Mouse (Mus musculus) forebrain, postnatal 0 days (tissue): ENCODE measurements around the gene Klhdc7a. TPM values are rescaled to one million over a fixed set of nuclear protein-coding genes. Genes with fewer than 3 reads are reported as not detected.

ENCODE experiments used
- ATAC-seq: fragments of 200-750 bp; cut with Nextera tagmentation; 2 replicates; pipeline ENCODE4 v1.8.0; 2017; ENCODE audit warnings: mild to moderate bottlenecking, moderate library complexity
- DNase-seq: peaks from one replicate; pipeline ENCODE4 v3.0.0-alpha.2; 2015
- H3K27ac ChIP-seq: fragments of 300-500 bp; sonication (generic); 2 replicates; pipeline ENCODE4 v1.5.1; 2014; ENCODE audit warnings: low read depth, mild to moderate bottlenecking, antibody characterized with exemption, low read length, moderate library complexity, mixed read lengths
- H3K27me3 ChIP-seq: fragments of 300-500 bp; sonication (generic); 2 replicates; pipeline ENCODE4 v1.6.1; 2014; ENCODE audit warnings: mild to moderate bottlenecking, low read length, mixed read lengths; ENCODE audit not compliant: insufficient read depth
- H3K36me3 ChIP-seq: fragments of 300-500 bp; sonication (generic); 2 replicates; pipeline ENCODE4 v1.6.1; 2014; ENCODE audit warnings: mild to moderate bottlenecking, moderate library complexity; ENCODE audit not compliant: insufficient read depth
- H3K4me1 ChIP-seq: fragments of 300-500 bp; sonication (generic); 2 replicates; pipeline ENCODE4 v1.6.1; 2014; ENCODE audit warnings: antibody characterized with exemption; ENCODE audit not compliant: insufficient read depth
- H3K4me2 ChIP-seq: fragments of 300-500 bp; sonication (generic); 2 replicates; pipeline ENCODE4 v1.6.1; 2014; ENCODE audit warnings: low read depth, mild to moderate bottlenecking, moderate library complexity
- H3K4me3 ChIP-seq: fragments of 300-500 bp; sonication (generic); 2 replicates; pipeline ENCODE4 v1.5.1; 2014; ENCODE audit warnings: low read depth, low read length, mixed read lengths
- H3K9ac ChIP-seq: fragments of 300-500 bp; sonication (generic); 2 replicates; pipeline ENCODE4 v1.6.1; 2014; ENCODE audit warnings: mild to moderate bottlenecking
- H3K9me3 ChIP-seq: fragments of 300-500 bp; sonication (generic); 2 replicates; pipeline ENCODE4 v1.6.1; 2016; ENCODE audit warnings: low read length
- CTCF ChIP-seq: sonication (generic); IDR thresholded peaks from 2 replicates; pipeline ENCODE4 v1.5.1; 2016; ENCODE audit warnings: antibody characterized with exemption, control low read depth, low read depth
- WGBS: fragments of 180-500 bp; shearing (Covaris S2); extraction: QIAGEN DNeasy Blood & Tissue Kit; methylation state at CpG from one replicate; pipeline ENCODE4 v1.1.7; 2014; 5-methylcytosine and 5-hydroxymethylcytosine counted together
- polyA plus RNA-seq: library from polyadenylated mRNA; unstranded; fragments of >200 nt; fragmentation: Nextera tagmentation; extraction: Ambion mirVana; gene quantifications from 2 replicates; pipeline ENCODE4 v1.2.1, GENCODE M21; 2015
- total RNA-seq: library from RNA; depleted of rRNA; stranded (reverse); fragments of >200 nt; gene quantifications from 2 replicates; pipeline ENCODE4 v1.2.3, GENCODE M21; 2014

Klhdc7a gene
- total and polyA plus RNA-seq, 2 experiments from 2014 or later, result 0.27 to 1.0 TPM

GRCm38 (mm10) chr4:139999033-139999432, 31.2 kb upstream of the Klhdc7a start:
- no peak for DNase-seq
- Histone ChIP-seq H3K9me3 (no peaks in the 10 kb centered on the region), H3K27me3 (no peaks in the 10 kb centered on the region; the same call in 1 of the 2 replicates), H3K4me1 (peaks cover 5% of the 10 kb centered on the region; the same call in 1 of the 2 replicates), H3K4me3 (no peak overlapping the region), H3K9ac (no peak overlapping the region), H3K4me2 (no peak overlapping the region), H3K36me3 (no peaks in the 10 kb centered on the region), H3K27ac (no peak overlapping the region)
- no peak for TF ChIP-seq CTCF
- 38% methylated on average over 7 of the region's 7 CpGs for WGBS
- ATAC-seq, result no peak

- Histone ChIP-seq H3K27ac (no peak overlapping the region), H3K9ac (no peak overlapping the region), H3K4me2 (no peak overlapping the region), H3K9me3 (no peaks in the 10 kb centered on the region), H3K27me3 (no peaks in the 10 kb centered on the region), H3K4me3 (no peak overlapping the region), H3K36me3 (no peaks in the 10 kb centered on the region), H3K4me1 (no peaks in the 10 kb centered on the region; the same call in 1 of the 2 replicates)
- no peak for TF ChIP-seq CTCF
- 29% methylated on average over 8 of the region's 8 CpGs for WGBS
- ATAC-seq, result peak; percentile 43; the same call in 1 of the 2 replicates
- DNase-seq, result no peak
Measured at GRCm38 (mm10) chr4:139995659-139996058, 27.8 kb upstream of the Klhdc7a start.

GRCm38 (mm10) chr4:139993111-139993755, 25.4 kb upstream of the Klhdc7a start:
- no peaks in the 10 kb centered on the region for H3K9me3 ChIP-seq
- H3K27me3 ChIP-seq, result no peaks in the 10 kb centered on the region
- 10% methylated on average over 16 of the region's 16 CpGs for WGBS
- H3K4me3 ChIP-seq, result no peak overlapping the region
- H3K4me1 ChIP-seq, result no peaks in the 10 kb centered on the region; the same call in 1 of the 2 replicates
- no peak overlapping the region for H3K9ac ChIP-seq
- ATAC-seq (no peak), DNase-seq (no peak)
- no peak overlapping the region for H3K27ac ChIP-seq
- no peak overlapping the region for H3K4me2 ChIP-seq
- no peaks in the 10 kb centered on the region for H3K36me3 ChIP-seq
- TF ChIP-seq CTCF, result no peak

GRCm38 (mm10) chr4:139986913-139987312, 19.1 kb upstream of the Klhdc7a start:
- no peak overlapping the region for H3K9ac ChIP-seq
- TF ChIP-seq CTCF, result no peak
- WGBS, result 22% methylated on average over 7 of the region's 7 CpGs
- ATAC-seq (no peak), DNase-seq (no peak)
- H3K9me3 ChIP-seq, result no peaks in the 10 kb centered on the region
- no peak overlapping the region for H3K4me2 ChIP-seq
- H3K27ac ChIP-seq, result no peak overlapping the region
- no peaks in the 10 kb centered on the region for H3K36me3 ChIP-seq
- H3K27me3 ChIP-seq, result no peaks in the 10 kb centered on the region
- H3K4me1 ChIP-seq, result no peaks in the 10 kb centered on the region
- H3K4me3 ChIP-seq, result no peak overlapping the region

GRCm38 (mm10) chr4:139978716-139979115, 10.9 kb upstream of the Klhdc7a start:
- Histone ChIP-seq H3K36me3 (no peaks in the 10 kb centered on the region), H3K27ac (no peak overlapping the region), H3K4me2 (no peak overlapping the region), H3K4me1 (no peaks in the 10 kb centered on the region), H3K9ac (no peak overlapping the region), H3K9me3 (no peaks in the 10 kb centered on the region), H3K27me3 (no peaks in the 10 kb centered on the region), H3K4me3 (no peak overlapping the region)
- ATAC-seq (no peak), DNase-seq (no peak)
- no peak for TF ChIP-seq CTCF
- 43% methylated on average over 5 of the region's 5 CpGs for WGBS

GRCm38 (mm10) chr4:139977308-139977781, 9.5 kb upstream of the Klhdc7a start:
- no peak overlapping the region for H3K9ac ChIP-seq
- H3K27me3 ChIP-seq, result no peaks in the 10 kb centered on the region
- H3K27ac ChIP-seq, result no peak overlapping the region
- no peak overlapping the region for H3K4me2 ChIP-seq
- 15% methylated on average over 5 of the region's 5 CpGs for WGBS
- H3K9me3 ChIP-seq, result no peaks in the 10 kb centered on the region
- no peak for TF ChIP-seq CTCF
- no peak for ATAC-seq
- H3K4me3 ChIP-seq, result no peak overlapping the region
- H3K4me1 ChIP-seq, result no peaks in the 10 kb centered on the region
- no peak for DNase-seq
- no peaks in the 10 kb centered on the region for H3K36me3 ChIP-seq

- no peak overlapping the region for H3K4me3 ChIP-seq
- H3K27me3 ChIP-seq, result no peaks in the 10 kb centered on the region
- no peak for ATAC-seq
- DNase-seq, result no peak
- no peaks in the 10 kb centered on the region for H3K9me3 ChIP-seq
- H3K27ac ChIP-seq, result no peak overlapping the region
- H3K36me3 ChIP-seq, result no peaks in the 10 kb centered on the region
- WGBS, result 54% methylated on average over 7 of the region's 7 CpGs
- TF ChIP-seq CTCF, result no peak
- H3K4me1 ChIP-seq, result no peaks in the 10 kb centered on the region
- H3K4me2 ChIP-seq, result no peak overlapping the region
- H3K9ac ChIP-seq, result no peak overlapping the region
Measured at GRCm38 (mm10) chr4:139974506-139974905, 6.7 kb upstream of the Klhdc7a start.
